Mouse (Mus musculus) midbrain, embryonic 13.5 days (tissue): ENCODE measurements around the gene Cul9. TPM values are rescaled to one million over a fixed set of nuclear protein-coding genes. Genes with fewer than 3 reads are reported as not detected.
A peak's percentile ranks its signal among the peaks of the same experiment; 100 is the strongest.

ENCODE experiments used
- ATAC-seq: fragments of 200-750 bp; cut with Nextera tagmentation; 2 replicates; pipeline ENCODE4 v1.8.0; 2017; ENCODE audit warnings: mild to moderate bottlenecking, moderate TSS enrichment, moderate library complexity
- H3K27ac ChIP-seq: fragments of 300-500 bp; sonication (generic); 2 replicates; pipeline ENCODE4 v1.5.1; 2015; ENCODE audit warnings: inconsistent platforms, mild to moderate bottlenecking, moderate library complexity
- H3K27me3 ChIP-seq: fragments of 300-500 bp; sonication (generic); 2 replicates; pipeline ENCODE4 v1.6.1; 2015; ENCODE audit warnings: mild to moderate bottlenecking, inconsistent platforms
- H3K36me3 ChIP-seq: fragments of 300-500 bp; sonication (generic); 2 replicates; pipeline ENCODE4 v1.6.1; 2015; ENCODE audit warnings: mild to moderate bottlenecking, inconsistent platforms
- H3K4me1 ChIP-seq: fragments of 300-500 bp; sonication (generic); replicated peaks from 2 replicates; pipeline ENCODE4 v1.6.1; 2015; ENCODE audit warnings: inconsistent platforms
- H3K4me2 ChIP-seq: fragments of 300-500 bp; sonication (generic); replicated peaks from 2 replicates; pipeline ENCODE4 v1.6.1; 2015; ENCODE audit warnings: moderate library complexity, mild to moderate bottlenecking, inconsistent platforms
- H3K4me3 ChIP-seq: fragments of 300-500 bp; sonication (generic); replicated peaks from 2 replicates; pipeline ENCODE4 v1.5.1; 2015; ENCODE audit warnings: mild to moderate bottlenecking, inconsistent platforms
- H3K9ac ChIP-seq: fragments of 300-500 bp; sonication (generic); replicated peaks from 2 replicates; pipeline ENCODE4 v1.6.1; 2015; ENCODE audit warnings: mild to moderate bottlenecking, inconsistent platforms
- H3K9me3 ChIP-seq: fragments of 300-500 bp; sonication (generic); 2 replicates; pipeline ENCODE4 v1.6.1; 2016; ENCODE audit warnings: mild to moderate bottlenecking, inconsistent platforms
- WGBS: fragments of 180-500 bp; shearing (Covaris S2); methylation state at CpG from one replicate; pipeline ENCODE4 v1.1.7; 2015; 5-methylcytosine and 5-hydroxymethylcytosine counted together
- polyA plus RNA-seq: library from polyadenylated mRNA; unstranded; fragments of >200 nt; fragmentation: Nextera tagmentation; extraction: Ambion mirVana; gene quantifications from 2 replicates; pipeline ENCODE4 v1.2.1, GENCODE M21; 2015

The Cul9 gene
- polyA plus RNA-seq, result 18.7 and 20.3 TPM in 2 replicates

GRCm38 (mm10) chr17:46545813-46546564 is at the start of gene Cul9:
Gene Cul9, minus strand, starts transcription at chr17:46546388.
- Histone ChIP-seq H3K4me1 (peaks cover 26% of the 10 kb centered on the region), H3K9me3 (no peaks in the 10 kb centered on the region), H3K27me3 (peaks cover 13% of the 10 kb centered on the region), H3K4me2 (peak within 1 kb of the TSS; percentile 86), H3K4me3 (peak within 1 kb of the TSS; percentile 81), H3K36me3 (peaks cover 50% of the 10 kb centered on the region), H3K27ac (peak within 1 kb of the TSS; percentile 30; the same call in 1 of the 2 replicates), H3K9ac (peak within 1 kb of the TSS; percentile 93)
- peak; percentile 95 for ATAC-seq
- 1% methylated on average over 43 of the region's 49 CpGs for WGBS

DNA sequence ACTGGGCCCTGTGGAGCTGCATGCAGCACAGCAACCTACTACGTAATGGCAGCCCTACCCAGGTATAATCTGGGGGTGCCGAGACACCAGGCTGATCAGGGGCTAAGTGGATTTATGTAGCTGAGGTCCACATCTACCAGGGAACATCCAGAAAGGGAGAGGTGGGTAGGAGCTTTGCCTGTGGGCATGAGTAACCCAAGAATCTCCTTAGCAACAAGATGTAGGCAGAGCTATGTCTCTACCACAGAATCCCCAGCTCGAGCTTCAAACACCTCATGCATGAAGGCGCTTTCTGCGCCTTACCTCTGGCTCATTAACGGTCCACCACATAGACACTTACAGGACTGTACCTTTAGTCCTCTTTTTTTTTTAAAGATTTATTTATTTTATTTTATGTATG is 49.1 kb upstream of the Cul9 start:
- Histone ChIP-seq H3K27ac (no peak overlapping the region), H3K27me3 (no peaks in the 10 kb centered on the region), H3K9ac (no peak overlapping the region), H3K4me3 (no peak overlapping the region), H3K36me3 (peaks cover 16% of the 10 kb centered on the region), H3K9me3 (no peaks in the 10 kb centered on the region), H3K4me1 (peaks cover 18% of the 10 kb centered on the region), H3K4me2 (no peak overlapping the region)
- no peak for ATAC-seq
- 85% methylated on average over 6 of the region's 6 CpGs for WGBS

DNA sequence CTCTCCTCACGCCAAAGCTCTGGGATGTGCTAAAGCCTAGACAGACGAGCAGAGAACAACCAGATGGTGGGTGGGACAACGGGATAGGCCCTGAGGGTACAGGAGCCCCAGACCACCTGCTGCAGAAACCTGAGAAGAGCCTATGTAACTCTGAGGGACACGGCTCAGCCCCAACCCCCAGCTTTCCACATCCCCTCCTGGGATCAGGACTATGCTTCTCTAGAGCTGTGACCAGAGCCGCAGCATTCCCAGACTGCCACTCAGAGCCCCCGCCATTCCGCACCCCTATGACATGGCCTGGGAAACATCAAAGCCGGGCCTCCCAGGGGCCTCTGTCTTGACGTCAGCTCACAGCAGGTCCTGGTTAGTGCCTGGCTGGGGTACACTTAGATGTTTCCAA is 48.4 kb upstream of the Cul9 start:
- Histone ChIP-seq H3K9ac (no peak overlapping the region), H3K27ac (no peak overlapping the region), H3K4me3 (no peak overlapping the region), H3K4me2 (no peak overlapping the region), H3K9me3 (no peaks in the 10 kb centered on the region), H3K36me3 (peaks cover 23% of the 10 kb centered on the region), H3K4me1 (peaks cover 18% of the 10 kb centered on the region), H3K27me3 (no peaks in the 10 kb centered on the region)
- WGBS, result 60% methylated on average over 9 of the region's 9 CpGs
- ATAC-seq, result no peak

- ATAC-seq, result no peak
- peaks cover 38% of the 10 kb centered on the region for H3K36me3 ChIP-seq
- peaks cover 12% of the 10 kb centered on the region for H3K4me1 ChIP-seq
- H3K27ac ChIP-seq, result no peak overlapping the region
- no peak overlapping the region for H3K4me2 ChIP-seq
- no peaks in the 10 kb centered on the region for H3K9me3 ChIP-seq
- H3K4me3 ChIP-seq, result no peak overlapping the region
- H3K9ac ChIP-seq, result no peak overlapping the region
- H3K27me3 ChIP-seq, result no peaks in the 10 kb centered on the region
- 93% methylated on average over 4 of the region's 4 CpGs for WGBS
These were observed 46.9 kb upstream of the Cul9 start for GRCm38 (mm10) chr17:46593124-46593523.

GRCm38 (mm10) chr17:46591406-46591805 is 45.2 kb upstream of the Cul9 start:
- Histone ChIP-seq H3K36me3 (peaks cover 42% of the 10 kb centered on the region), H3K9ac (no peak overlapping the region), H3K27ac (no peak overlapping the region), H3K27me3 (no peaks in the 10 kb centered on the region), H3K9me3 (no peaks in the 10 kb centered on the region), H3K4me3 (no peak overlapping the region), H3K4me1 (peaks cover 12% of the 10 kb centered on the region), H3K4me2 (no peak overlapping the region)
- no peak for ATAC-seq
- 80% methylated on average over 19 of the region's 19 CpGs for WGBS

GRCm38 (mm10) chr17:46590439-46590838 is 44.3 kb upstream of the Cul9 start:
- Histone ChIP-seq H3K4me2 (no peak overlapping the region), H3K27me3 (no peaks in the 10 kb centered on the region), H3K4me3 (no peak overlapping the region), H3K9ac (no peak overlapping the region), H3K9me3 (no peaks in the 10 kb centered on the region), H3K4me1 (peaks cover 10% of the 10 kb centered on the region), H3K36me3 (peaks cover 52% of the 10 kb centered on the region), H3K27ac (no peak overlapping the region)
- 93% methylated on average over 7 of the region's 7 CpGs for WGBS
- no peak for ATAC-seq

- peaks cover 3% of the 10 kb centered on the region for H3K4me1 ChIP-seq
- no peak overlapping the region for H3K4me3 ChIP-seq
- H3K27me3 ChIP-seq, result no peaks in the 10 kb centered on the region
- no peak for ATAC-seq
- WGBS, result 93% methylated on average over 16 of the region's 16 CpGs
- no peak overlapping the region for H3K27ac ChIP-seq
- no peak overlapping the region for H3K4me2 ChIP-seq
- H3K9me3 ChIP-seq, result no peaks in the 10 kb centered on the region
- peaks cover 54% of the 10 kb centered on the region for H3K36me3 ChIP-seq
- no peak overlapping the region for H3K9ac ChIP-seq
These were observed 43.6 kb upstream of the Cul9 start for GRCm38 (mm10) chr17:46589635-46590314.

DNA sequence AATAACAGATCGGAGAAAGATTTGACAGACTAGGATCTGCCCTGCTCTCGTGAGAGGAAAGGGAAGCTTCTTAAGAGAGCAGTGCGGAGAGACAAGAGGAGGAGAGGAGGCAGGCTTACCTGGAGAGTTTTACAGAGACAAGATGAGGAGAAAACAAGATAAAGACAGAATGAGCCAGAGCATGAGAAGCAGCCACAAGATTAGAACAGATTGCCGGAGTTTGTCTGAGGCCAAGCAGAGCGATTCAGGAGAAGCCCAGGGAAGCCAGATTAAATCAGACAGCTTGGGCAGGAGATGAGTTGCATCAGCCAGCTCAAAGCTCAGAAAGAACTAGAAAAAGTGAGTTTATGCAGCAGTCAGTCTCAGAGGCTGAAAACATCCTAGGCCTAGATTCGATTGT is 42.7 kb upstream of the Cul9 start:
- Histone ChIP-seq H3K9me3 (no peaks in the 10 kb centered on the region), H3K27me3 (no peaks in the 10 kb centered on the region), H3K4me3 (no peak overlapping the region), H3K27ac (no peak overlapping the region), H3K4me2 (no peak overlapping the region), H3K36me3 (peaks cover 54% of the 10 kb centered on the region), H3K9ac (no peak overlapping the region), H3K4me1 (no peaks in the 10 kb centered on the region)
- 94% methylated on average over 6 of the region's 6 CpGs for WGBS
- ATAC-seq, result no peak

DNA sequence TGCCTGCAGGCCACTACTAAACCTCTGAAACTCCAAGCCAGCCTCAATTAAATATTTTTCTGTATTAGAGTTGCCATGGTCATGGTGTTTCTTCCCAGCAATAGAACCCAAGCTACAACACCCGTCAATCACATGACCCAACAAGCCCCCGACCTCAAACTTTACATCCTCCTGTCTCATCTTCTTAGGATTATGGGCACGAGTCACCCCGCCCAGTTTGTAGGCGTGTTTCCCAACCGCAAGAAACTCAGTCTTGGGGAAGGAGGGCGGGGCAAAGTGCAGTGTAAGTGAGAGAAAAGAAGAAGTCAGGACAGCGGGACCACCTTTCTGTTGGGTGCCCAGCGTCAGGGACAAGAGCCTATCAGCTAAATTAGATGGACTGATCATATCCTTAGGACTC is 42.0 kb upstream of the Cul9 start:
- H3K27me3 ChIP-seq, result no peaks in the 10 kb centered on the region
- ATAC-seq, result no peak
- peaks cover 54% of the 10 kb centered on the region for H3K36me3 ChIP-seq
- H3K27ac ChIP-seq, result no peak overlapping the region
- H3K9me3 ChIP-seq, result no peaks in the 10 kb centered on the region
- no peaks in the 10 kb centered on the region for H3K4me1 ChIP-seq
- H3K4me3 ChIP-seq, result no peak overlapping the region
- WGBS, result 88% methylated on average over 9 of the region's 9 CpGs
- no peak overlapping the region for H3K9ac ChIP-seq
- no peak overlapping the region for H3K4me2 ChIP-seq

DNA sequence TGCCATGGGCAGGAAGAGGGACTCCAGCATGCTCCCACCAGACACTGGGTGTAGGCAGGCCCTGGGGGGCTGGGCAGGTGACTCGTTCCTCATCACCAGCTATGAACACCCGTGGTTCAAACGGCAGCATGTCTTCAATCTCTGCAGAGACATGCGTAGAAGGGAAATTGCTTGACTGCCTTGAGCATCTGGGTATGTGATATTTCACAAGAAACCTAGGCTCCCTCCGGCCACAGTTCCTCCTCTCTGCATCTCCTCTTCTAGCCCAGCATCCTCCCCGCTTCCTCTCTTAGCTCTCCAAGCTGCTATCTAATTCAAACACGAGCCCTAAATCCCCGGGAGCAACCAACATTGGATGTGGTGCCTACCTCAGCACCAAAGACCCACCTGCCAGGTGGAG is 40.1 kb upstream of the Cul9 start:
- Histone ChIP-seq H3K9ac (no peak overlapping the region), H3K27me3 (no peaks in the 10 kb centered on the region), H3K27ac (no peak overlapping the region), H3K4me3 (no peak overlapping the region), H3K36me3 (peaks cover 69% of the 10 kb centered on the region), H3K4me2 (no peak overlapping the region), H3K9me3 (no peaks in the 10 kb centered on the region), H3K4me1 (no peaks in the 10 kb centered on the region)
- ATAC-seq, result no peak
- 95% methylated on average over 8 of the region's 8 CpGs for WGBS

DNA sequence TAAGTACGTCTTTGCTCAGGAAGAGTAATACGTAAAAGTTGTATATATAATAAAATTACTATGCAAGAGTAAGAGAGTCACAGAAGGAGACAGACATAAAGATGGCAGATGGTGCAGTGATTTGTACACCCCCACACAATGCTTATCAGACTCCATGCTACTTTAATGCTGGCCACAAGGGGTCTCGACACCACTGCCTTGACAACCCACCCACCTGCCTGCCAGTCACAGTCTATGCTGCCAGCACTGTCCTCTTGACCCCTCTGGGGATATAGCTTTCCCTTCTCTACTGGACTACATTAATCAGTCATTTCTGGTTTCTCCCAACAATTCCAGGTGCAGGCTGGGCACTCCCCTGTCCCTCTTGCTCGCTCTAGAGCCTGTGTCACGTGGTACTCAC is 32.5 kb upstream of the Cul9 start:
- no peaks in the 10 kb centered on the region for H3K9me3 ChIP-seq
- ATAC-seq, result 0 out of 2 replicates have a peak, but pooled peaks have one; percentile 17
- H3K27me3 ChIP-seq, result no peaks in the 10 kb centered on the region
- no peak overlapping the region for H3K4me2 ChIP-seq
- no peaks in the 10 kb centered on the region for H3K4me1 ChIP-seq
- WGBS, result 88% methylated on average over 5 of the region's 5 CpGs
- no peak overlapping the region for H3K27ac ChIP-seq
- no peak overlapping the region for H3K4me3 ChIP-seq
- no peak overlapping the region for H3K9ac ChIP-seq
- H3K36me3 ChIP-seq, result peaks cover 83% of the 10 kb centered on the region

GRCm38 (mm10) chr17:46576070-46576469 is 29.9 kb upstream of the Cul9 start:
- no peak for ATAC-seq
- H3K27me3 ChIP-seq, result no peaks in the 10 kb centered on the region
- H3K4me2 ChIP-seq, result no peak overlapping the region
- H3K9ac ChIP-seq, result no peak overlapping the region
- H3K36me3 ChIP-seq, result peaks cover 88% of the 10 kb centered on the region
- 89% methylated on average over 13 of the region's 13 CpGs for WGBS
- H3K4me1 ChIP-seq, result no peaks in the 10 kb centered on the region
- no peak overlapping the region for H3K27ac ChIP-seq
- no peaks in the 10 kb centered on the region for H3K9me3 ChIP-seq
- H3K4me3 ChIP-seq, result no peak overlapping the region
